Mouse (Mus musculus) heart, embryonic 16.5 days (tissue): ENCODE measurements at regions not wholly inside any gene's neighbourhood (a gene's known extent, or its start where the extent isn't known, plus 50 kb on each side); places are given as distances from the start of the nearest gene placed in this dataset.
A peak's percentile ranks its signal among the peaks of the same experiment; 100 is the strongest.

Source experiments
- ATAC-seq: fragments of 200-750 bp; cut with Nextera tagmentation; replicated peaks from 2 replicates; pipeline ENCODE4 v1.8.0; 2017; ENCODE audit warnings: moderate number of reproducible peaks; ENCODE audit not compliant: insufficient read depth, low FRiP score; ENCODE audit errors: extremely low read depth
- H3K27ac ChIP-seq: fragments of 300-500 bp; sonication (generic); 2 replicates; pipeline ENCODE4 v1.5.1; 2014; ENCODE audit warnings: mild to moderate bottlenecking, low read length, control low read depth, moderate library complexity
- H3K27me3 ChIP-seq: fragments of 300-500 bp; sonication (generic); 2 replicates; pipeline ENCODE4 v1.6.1; 2014; ENCODE audit warnings: low read length, mixed read lengths; ENCODE audit not compliant: control insufficient read depth, insufficient read depth
- H3K36me3 ChIP-seq: fragments of 300-500 bp; sonication (generic); 2 replicates; pipeline ENCODE4 v1.6.1; 2014; ENCODE audit not compliant: control insufficient read depth, insufficient read depth
- H3K4me1 ChIP-seq: fragments of 300-500 bp; sonication (generic); 2 replicates; pipeline ENCODE4 v1.6.1; 2014; ENCODE audit warnings: low read length, mixed read lengths; ENCODE audit not compliant: control insufficient read depth, insufficient read depth
- H3K4me2 ChIP-seq: fragments of 300-500 bp; sonication (generic); 2 replicates; pipeline ENCODE4 v1.6.1; 2014; ENCODE audit warnings: low read depth, mild to moderate bottlenecking, control low read depth, low read length
- H3K4me3 ChIP-seq: fragments of 300-500 bp; sonication (generic); 2 replicates; pipeline ENCODE4 v1.5.1; 2014; ENCODE audit warnings: mild to moderate bottlenecking, control low read depth, low read length
- H3K9ac ChIP-seq: fragments of 300-500 bp; sonication (generic); 2 replicates; pipeline ENCODE4 v1.6.1; 2014; ENCODE audit warnings: low read length, control low read depth
- H3K9me3 ChIP-seq: fragments of 300-500 bp; sonication (generic); replicated peaks from 2 replicates; pipeline ENCODE4 v1.6.1; 2016; ENCODE audit warnings: low read length; ENCODE audit not compliant: control insufficient read depth
- WGBS: fragments of 180-500 bp; shearing (Covaris S2); extraction: QIAGEN DNeasy Blood & Tissue Kit; methylation state at CpG from one replicate; pipeline ENCODE4 v1.1.7; 2014; 5-methylcytosine and 5-hydroxymethylcytosine counted together

- H3K9me3 ChIP-seq, result no peaks in the 10 kb centered on the region
- no peaks in the 10 kb centered on the region for H3K4me1 ChIP-seq
- no peaks in the 10 kb centered on the region for H3K36me3 ChIP-seq
- 62% methylated on average over 6 of the region's 6 CpGs for WGBS
- ATAC-seq, result no peak
- H3K4me3 ChIP-seq, result no peak overlapping the region
- H3K4me2 ChIP-seq, result no peak overlapping the region
- H3K27ac ChIP-seq, result peak overlapping the region; percentile 67
- no peaks in the 10 kb centered on the region for H3K27me3 ChIP-seq
- H3K9ac ChIP-seq, result no peak overlapping the region
Observed at GRCm38 (mm10) chr14:78438064-78438677, 98.4 kb downstream of the Akap11 start.

GRCm38 (mm10) chr14:78436586-78436985, 100.0 kb downstream of the Akap11 start:
- Histone ChIP-seq H3K36me3 (no peaks in the 10 kb centered on the region), H3K9ac (no peak overlapping the region), H3K27me3 (no peaks in the 10 kb centered on the region), H3K4me3 (no peak overlapping the region), H3K9me3 (no peaks in the 10 kb centered on the region), H3K4me1 (no peaks in the 10 kb centered on the region), H3K4me2 (no peak overlapping the region), H3K27ac (peak overlapping the region; percentile 12; the same call in 1 of the 2 replicates)
- 54% methylated on average over 4 of the region's 4 CpGs for WGBS
- ATAC-seq, result no peak

- Histone ChIP-seq H3K4me3 (no peak overlapping the region), H3K27me3 (no peaks in the 10 kb centered on the region), H3K36me3 (no peaks in the 10 kb centered on the region), H3K9ac (no peak overlapping the region), H3K4me1 (no peaks in the 10 kb centered on the region), H3K9me3 (no peaks in the 10 kb centered on the region), H3K27ac (0 out of 2 replicates have a peak overlapping the region, but pooled peaks have one; percentile 35), H3K4me2 (no peak overlapping the region)
- no peak for ATAC-seq
- 71% methylated on average over 4 of the region's 4 CpGs for WGBS
Observed at GRCm38 (mm10) chr14:78435982-78436381, 100.6 kb downstream of the Akap11 start.

DNA sequence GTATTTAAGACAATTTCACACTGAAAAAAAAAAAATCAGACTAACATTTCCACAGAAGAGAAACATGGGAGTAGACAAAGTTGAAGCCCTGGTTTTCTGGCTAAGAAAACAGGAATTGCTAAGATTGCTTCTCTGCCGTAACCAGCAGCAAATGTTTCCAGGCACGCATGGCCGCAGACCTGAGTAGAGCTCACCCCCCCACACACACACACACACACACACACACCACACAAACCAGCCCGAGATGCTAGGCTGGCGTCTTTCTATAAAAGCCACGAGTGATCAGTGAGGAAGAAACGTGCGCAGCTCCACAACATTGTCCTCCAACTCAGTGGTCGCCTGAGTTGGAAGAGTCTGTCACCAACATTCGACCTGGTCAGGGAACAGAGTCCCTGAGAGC, 101.0 kb downstream of the Akap11 start:
- no peaks in the 10 kb centered on the region for H3K4me1 ChIP-seq

DNA sequence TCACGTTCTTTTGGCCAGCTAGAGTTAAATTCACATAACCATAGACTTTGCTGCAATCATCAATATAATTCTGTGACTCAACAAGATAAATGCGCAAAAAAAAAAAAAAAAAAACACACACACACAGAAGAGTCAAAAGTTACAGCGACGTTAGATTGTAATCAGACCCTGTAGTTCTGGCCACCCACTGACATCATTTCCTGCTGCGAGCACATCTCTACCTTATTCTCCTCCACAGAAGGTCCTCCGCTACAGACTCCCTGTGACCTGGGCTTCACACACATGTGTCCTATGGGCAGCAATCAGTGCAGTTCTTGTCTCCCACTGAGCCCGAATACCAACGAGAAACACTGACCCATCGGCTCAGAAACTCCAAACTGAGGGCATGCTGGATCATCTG, 101.9 kb downstream of the Akap11 start:
- 80% methylated on average over 9 of the region's 9 CpGs for WGBS
- no peaks in the 10 kb centered on the region for H3K9me3 ChIP-seq
- H3K27me3 ChIP-seq, result no peaks in the 10 kb centered on the region
- no peak overlapping the region for H3K27ac ChIP-seq
- H3K4me3 ChIP-seq, result no peak overlapping the region
- H3K36me3 ChIP-seq, result no peaks in the 10 kb centered on the region
- H3K9ac ChIP-seq, result no peak overlapping the region
- 0 out of 2 replicates have a peak, but pooled peaks have one; percentile 20 for ATAC-seq
- no peak overlapping the region for H3K4me2 ChIP-seq
- H3K4me1 ChIP-seq, result no peaks in the 10 kb centered on the region

More for the DNA sequence above, 101.0 kb downstream of the Akap11 start:
- no peaks in the 10 kb centered on the region for H3K36me3 ChIP-seq
- no peak overlapping the region for H3K9ac ChIP-seq
- H3K9me3 ChIP-seq, result no peaks in the 10 kb centered on the region
- H3K27ac ChIP-seq, result 0 out of 2 replicates have a peak overlapping the region, but pooled peaks have one; percentile 35
- no peak for ATAC-seq
- WGBS, result 74% methylated on average over 10 of the region's 10 CpGs
- no peaks in the 10 kb centered on the region for H3K27me3 ChIP-seq
- H3K4me2 ChIP-seq, result no peak overlapping the region
- no peak overlapping the region for H3K4me3 ChIP-seq

DNA sequence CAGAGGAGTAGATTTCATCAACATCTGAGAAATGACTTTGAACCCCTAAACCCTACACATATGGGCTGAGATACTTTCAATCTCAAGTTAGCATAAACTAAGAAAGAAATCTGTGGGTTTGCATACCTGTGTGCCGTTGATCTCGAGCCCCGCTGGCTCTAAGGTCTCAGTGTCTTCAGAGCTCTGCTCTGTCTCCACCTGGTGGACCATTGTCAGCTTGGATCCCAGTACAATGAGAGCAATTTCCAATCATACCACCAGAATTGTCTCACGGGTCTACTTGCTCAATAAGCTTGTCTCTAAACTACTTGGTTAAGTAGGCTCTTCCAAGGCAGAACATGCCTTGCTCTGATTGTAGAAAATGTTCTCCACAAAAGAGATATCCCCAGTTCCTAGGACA, 102.5 kb downstream of the Akap11 start:
- Histone ChIP-seq H3K4me1 (no peaks in the 10 kb centered on the region), H3K9ac (no peak overlapping the region), H3K4me3 (no peak overlapping the region), H3K27me3 (no peaks in the 10 kb centered on the region), H3K9me3 (no peaks in the 10 kb centered on the region), H3K4me2 (no peak overlapping the region), H3K27ac (no peak overlapping the region), H3K36me3 (no peaks in the 10 kb centered on the region)
- ATAC-seq, result peak; percentile 38; the same call in 1 of the 2 replicates
- WGBS, result 83% methylated on average over 4 of the region's 4 CpGs

GRCm38 (mm10) chr14:78432471-78432870, 104.1 kb downstream of the Akap11 start:
- Histone ChIP-seq H3K4me3 (no peak overlapping the region), H3K4me1 (no peaks in the 10 kb centered on the region), H3K27ac (no peak overlapping the region; the same call in 1 of the 2 replicates), H3K36me3 (no peaks in the 10 kb centered on the region), H3K27me3 (no peaks in the 10 kb centered on the region), H3K9me3 (no peaks in the 10 kb centered on the region), H3K9ac (no peak overlapping the region), H3K4me2 (no peak overlapping the region)
- 55% methylated on average over 4 of the region's 4 CpGs for WGBS
- no peak for ATAC-seq

DNA sequence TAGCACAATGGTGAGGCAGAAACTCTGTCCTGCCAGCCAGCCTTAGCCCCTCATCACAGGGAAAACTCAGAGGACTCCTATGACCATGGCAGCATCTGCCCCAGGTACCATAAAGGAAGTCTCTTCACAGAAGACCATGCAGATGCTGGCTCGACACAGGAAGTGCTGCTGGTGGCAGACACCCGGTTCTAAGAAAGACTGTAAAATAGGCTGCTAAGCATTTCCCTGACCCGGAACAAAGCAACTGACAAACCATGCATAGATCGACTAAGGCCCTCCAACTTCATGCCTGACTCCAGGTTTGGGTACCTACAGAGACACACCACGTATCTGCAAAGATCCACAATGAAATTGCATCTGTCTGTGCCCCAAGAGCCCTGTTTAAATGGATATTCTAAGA, 104.7 kb downstream of the Akap11 start:
- H3K9ac ChIP-seq, result no peak overlapping the region
- H3K9me3 ChIP-seq, result no peaks in the 10 kb centered on the region
- 64% methylated on average over 5 of the region's 5 CpGs for WGBS
- ATAC-seq, result no peak
- peak overlapping the region; percentile 12; the same call in 1 of the 2 replicates for H3K27ac ChIP-seq
- H3K4me2 ChIP-seq, result no peak overlapping the region
- H3K4me1 ChIP-seq, result no peaks in the 10 kb centered on the region
- H3K36me3 ChIP-seq, result no peaks in the 10 kb centered on the region
- no peaks in the 10 kb centered on the region for H3K27me3 ChIP-seq
- no peak overlapping the region for H3K4me3 ChIP-seq

- Histone ChIP-seq H3K27me3 (no peaks in the 10 kb centered on the region), H3K27ac (no peak overlapping the region), H3K4me3 (no peak overlapping the region), H3K4me2 (no peak overlapping the region), H3K9me3 (no peaks in the 10 kb centered on the region), H3K36me3 (no peaks in the 10 kb centered on the region), H3K9ac (no peak overlapping the region), H3K4me1 (no peaks in the 10 kb centered on the region)
- 92% methylated on average over 3 of the region's 3 CpGs for WGBS
- ATAC-seq, result no peak
Observed at GRCm38 (mm10) chr14:78431406-78431805, 105.2 kb downstream of the Akap11 start.
